Mouse (Mus musculus): ENCODE results near the gene Fads3.

GRCm38 (mm10) chr19:10029746-10030145 is 11.6 kb upstream of the Fads3 start:
- TF ChIP-seq POLR2A (IDR thresholded peaks at IDR 0.05; ENCODE audit: extremely low read depth, insufficient read depth, low read length) (no peak), CTCF (IDR thresholded peaks at IDR 0.05; ENCODE audit: low read depth, low read length) (no peak)

Data from liver, adult 2 months (tissue).